Mouse (Mus musculus): Measurements from ENCODE around the gene Dmxl2. TPM values are rescaled to one million over a fixed set of nuclear protein-coding genes. Genes with fewer than 3 reads are reported as not detected.

Gene Dmxl2
- total RNA-seq, 2 experiments from 2014 or later = 19.1 to 22.1 TPM

GRCm38 (mm10) chr9:54336532-54337144 lies 164.8 kb downstream of the Dmxl2 start:
- DNase-seq = peak; percentile 44 to 63
- intact Hi-C loops (cut with DNase I) = loop anchor here (2.0 to 5.0 kb wide), 2 partner anchors 154 to 346 kb away; no protein-coding TSS in a partner anchor

GRCm38 (mm10) chr9:54335582-54335981 lies 165.8 kb downstream of the Dmxl2 start:
- DNase-seq = no peak
- intact Hi-C loops (cut with DNase I) = loop anchor here (5.0 kb wide), 1 partner anchor 153 kb away; no protein-coding TSS in a partner anchor

DNA sequence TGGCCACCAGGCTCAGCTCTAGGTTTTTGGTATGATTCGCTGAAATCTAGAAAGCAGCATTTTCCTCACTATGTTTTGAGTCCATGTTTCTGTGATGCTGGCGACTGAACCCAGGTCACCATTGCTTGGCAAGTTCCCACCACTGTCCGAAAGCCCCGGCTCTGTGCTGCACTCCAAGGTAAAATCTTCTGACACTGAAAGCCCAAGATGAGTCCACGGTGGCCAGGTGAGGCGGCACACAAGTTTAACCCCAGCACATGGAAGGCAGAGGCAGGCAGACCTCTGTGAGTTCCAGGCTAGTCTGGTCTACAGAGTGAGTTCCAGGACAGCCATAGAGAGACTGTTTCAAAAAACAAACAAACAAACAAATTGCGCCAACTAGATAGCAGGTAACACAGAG lies 172.2 kb downstream of the Dmxl2 start:
- no peak for DNase-seq
- intact Hi-C loops (cut with DNase I) = no loop called here

- intact Hi-C loops (cut with DNase I) = loop anchor here (2.0 to 5.0 kb wide), 3 partner anchors 143 to 331 kb away; no protein-coding TSS in a partner anchor
- DNase-seq = peak; percentile 6 to 25
Observed at GRCm38 (mm10) chr9:54323456-54323855, 178.0 kb downstream of the Dmxl2 start.

DNA sequence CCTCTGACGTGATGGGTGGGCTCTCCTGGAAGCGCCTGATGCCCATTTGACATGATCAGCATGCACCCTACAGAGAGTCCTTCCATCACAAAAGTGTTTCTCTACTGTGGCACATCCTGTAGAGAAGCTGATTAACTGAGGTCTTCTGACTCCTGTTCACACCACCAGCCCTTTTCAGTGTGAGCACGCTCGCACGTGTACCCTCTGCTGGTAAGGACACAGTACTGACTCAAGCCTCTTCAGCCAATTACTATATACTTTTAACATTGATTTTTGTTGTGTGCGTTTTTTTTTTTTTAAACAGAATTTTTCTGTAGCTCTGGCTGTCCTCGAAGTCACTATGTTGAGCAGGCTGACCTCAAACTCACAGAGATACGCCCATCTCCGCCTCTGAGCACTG lies 185.1 kb downstream of the Dmxl2 start:
- no peak for DNase-seq
- intact Hi-C loops (cut with DNase I) = no loop called here

Other genes with a start within 250 kb of the Dmxl2 start
- gene Cyp19a1, start 233.5 kb downstream of the Dmxl2 start, total RNA-seq (2021) = not detected
- under 1 TPM; 0.10 to 0.24 TPM for gene Gldn, start 215.1 kb downstream of the Dmxl2 start, total RNA-seq (2021)
- gene Sh2d7, start 37.4 kb upstream of the Dmxl2 start, total RNA-seq (2021) = not detected
- 10 to 100 TPM in 1 of 2 experiments, 1 to 10 TPM in 1; 2.9 to 11.0 TPM for gene Cib2, start 58.6 kb upstream of the Dmxl2 start, total RNA-seq (2021)
- gene Idh3a, start 84.7 kb upstream of the Dmxl2 start, total RNA-seq (2021) = 100 to 1,000 TPM; 529 to 594 TPM
- gene Acsbg1, start 160.2 kb upstream of the Dmxl2 start, total RNA-seq (2021) = under 1 TPM in 1 of 2 experiments, not detected in 1; 0.62 TPM
- 10 to 100 TPM; 44.1 to 53.9 TPM for gene Dnaja4, start 197.2 kb upstream of the Dmxl2 start, total RNA-seq (2021)
- gene Wdr61, start 232.9 kb upstream of the Dmxl2 start, total RNA-seq (2021) = 10 to 100 TPM; 39.7 to 45.6 TPM

Measured in heart, postnatal 10 days (tissue).